Mouse (Mus musculus) MEL (cell line): ENCODE measurements around the gene Lpar5. TPM values are rescaled to one million over a fixed set of nuclear protein-coding genes. Genes with fewer than 3 reads are reported as not detected.
A peak's percentile ranks its signal among the peaks of the same experiment; 100 is the strongest.

ENCODE experiments used
- DNase-seq: peaks from one replicate; pipeline ENCODE4 v3.0.0; 2011; ENCODE audit warnings: low read depth, low spot score
- H3K27ac ChIP-seq: 2 replicates; pipeline ENCODE4 v1.5.1; 2012; ENCODE audit warnings: low read depth, mild to moderate bottlenecking, control low read depth, low read length, moderate library complexity; ENCODE audit not compliant: control insufficient read depth
- H3K27me3 ChIP-seq, 2 experiments: fragments of 150-350 bp in 1 of 2; sonication (generic) in 1 of 2; 2 replicates each; pipeline ENCODE4 v1.6.1; 2012; ENCODE audit warnings: low read length in 2 of 2, mild to moderate bottlenecking in 2 of 2, improper control_type of control experiment in 1 of 2, moderate library complexity in 1 of 2; ENCODE audit not compliant: insufficient read depth in 2 of 2, control insufficient read depth in 1 of 2
- H3K36me3 ChIP-seq, 2 experiments: 2 replicates each; pipeline ENCODE4 v1.6.1; 2012 to 2014; ENCODE audit warnings: low read length in 2 of 2, improper control_type of control experiment in 1 of 2, inconsistent platforms in 1 of 2, mild to moderate bottlenecking in 1 of 2; ENCODE audit not compliant: insufficient read depth in 2 of 2, control insufficient read depth in 1 of 2
- H3K4me1 ChIP-seq, 2 experiments: fragments of 150-350 bp in 1 of 2; sonication (generic) in 1 of 2; 2 replicates each; pipeline ENCODE4 v1.6.1; 2012; ENCODE audit warnings: low read length in 2 of 2, improper control_type of control experiment in 1 of 2, mild to moderate bottlenecking in 1 of 2; ENCODE audit not compliant: insufficient read depth in 2 of 2, control insufficient read depth in 1 of 2
- H3K4me3 ChIP-seq, 2 experiments: fragments of 150-350 bp in 1 of 2; sonication (generic) in 1 of 2; 2 replicates each; pipeline ENCODE4 v1.5.1; 2012; ENCODE audit warnings: low read depth in 2 of 2, low read length in 2 of 2, mild to moderate bottlenecking in 2 of 2, moderate library complexity in 2 of 2, control low read depth in 1 of 2, improper control_type of control experiment in 1 of 2; ENCODE audit not compliant: control insufficient read depth in 1 of 2, insufficient read depth in 1 of 2
- H3K79me2 ChIP-seq: 2 replicates; pipeline ENCODE4 v1.6.1; 2012; ENCODE audit warnings: mild to moderate bottlenecking, low read length, moderate library complexity; ENCODE audit not compliant: control insufficient read depth, poor library complexity, insufficient read depth
- H3K9ac ChIP-seq: 2 replicates; pipeline ENCODE4 v1.6.1; 2012; ENCODE audit warnings: low read depth, mild to moderate bottlenecking, control low read depth, low read length, moderate library complexity; ENCODE audit not compliant: control insufficient read depth, poor library complexity, severe bottlenecking
- H3K9me3 ChIP-seq: fragments of 150-350 bp; sonication (generic); replicated peaks from 2 replicates; pipeline ENCODE4 v1.6.1; 2012; ENCODE audit warnings: mild to moderate bottlenecking, low read length, improper control_type of control experiment, moderate library complexity; ENCODE audit not compliant: insufficient read depth
- CHD1 ChIP-seq: IDR thresholded peaks from 2 replicates; pipeline ENCODE4 v1.6.1; 2012; ENCODE audit warnings: low read depth, mild to moderate bottlenecking, inconsistent platforms, low read length, improper control_type of control experiment
- CHD2 ChIP-seq: IDR thresholded peaks from 2 replicates; pipeline ENCODE4 v1.6.1; 2011; ENCODE audit warnings: low read length, improper control_type of control experiment
- ELF1 ChIP-seq: IDR thresholded peaks from 2 replicates; pipeline ENCODE4 v1.6.1; 2014; ENCODE audit warnings: low read depth, mild to moderate bottlenecking, inconsistent platforms, low read length, improper control_type of control experiment, moderate library complexity
- EP300 ChIP-seq, 2 experiments: IDR thresholded peaks; 2 replicates each; pipeline ENCODE4 v1.6.1; 2011; ENCODE audit warnings: improper control_type of control experiment in 2 of 2, low read length in 2 of 2, low read depth in 1 of 2, mild to moderate bottlenecking in 1 of 2
- GABPA ChIP-seq: IDR thresholded peaks from 2 replicates; pipeline ENCODE4 v1.6.1; 2012; ENCODE audit warnings: low read depth, mild to moderate bottlenecking, inconsistent platforms, low read length, improper control_type of control experiment, moderate library complexity
- JUND ChIP-seq: IDR thresholded peaks from 2 replicates; pipeline ENCODE4 v1.6.1; 2011; ENCODE audit warnings: low read depth, mild to moderate bottlenecking, improper control_type of control experiment, low read length
- KAT2A ChIP-seq: conservative IDR thresholded peaks from 2 replicates; pipeline ENCODE4 v1.6.1; 2012; ENCODE audit warnings: low read depth, low read length, improper control_type of control experiment, inconsistent platforms
- MAFK ChIP-seq: IDR thresholded peaks from 2 replicates; pipeline ENCODE4 v1.6.1; 2011; ENCODE audit warnings: low read depth, mild to moderate bottlenecking, low read length, improper control_type of control experiment, borderline replicate concordance
- MAX ChIP-seq: IDR thresholded peaks from 2 replicates; pipeline ENCODE4 v1.6.1; 2011; ENCODE audit warnings: low read length, improper control_type of control experiment
- MAZ ChIP-seq: IDR thresholded peaks from 2 replicates; pipeline ENCODE4 v1.6.1; 2012; ENCODE audit warnings: low read depth, mild to moderate bottlenecking, inconsistent platforms, low read length, improper control_type of control experiment
- MXI1 ChIP-seq: IDR thresholded peaks from 2 replicates; pipeline ENCODE4 v1.6.1; 2011; ENCODE audit warnings: mild to moderate bottlenecking, low read depth, low read length, improper control_type of control experiment
- MYB ChIP-seq: IDR thresholded peaks from 2 replicates; pipeline ENCODE4 v1.6.1; 2011; ENCODE audit warnings: mild to moderate bottlenecking, low read depth, low read length, improper control_type of control experiment
- MYC ChIP-seq: IDR thresholded peaks from 2 replicates; pipeline ENCODE4 v1.6.1; 2011; ENCODE audit warnings: low read depth, mild to moderate bottlenecking, low read length, improper control_type of control experiment, moderate library complexity
- NRF1 ChIP-seq: IDR thresholded peaks from 2 replicates; pipeline ENCODE4 v1.6.1; 2014; ENCODE audit warnings: low read depth, mild to moderate bottlenecking, inconsistent platforms, low read length, improper control_type of control experiment, moderate library complexity; ENCODE audit not compliant: poor library complexity, insufficient read depth, severe bottlenecking
- POLR2AphosphoS2 ChIP-seq: IDR thresholded peaks from 2 replicates; pipeline ENCODE4 v1.6.1; 2011; ENCODE audit warnings: low read length, improper control_type of control experiment
- ZKSCAN1 ChIP-seq: IDR thresholded peaks from 2 replicates; pipeline ENCODE4 v1.6.1; 2012; ENCODE audit warnings: low read depth, mild to moderate bottlenecking, inconsistent platforms, low read length, improper control_type of control experiment, moderate library complexity
- ZMIZ1 ChIP-seq: IDR thresholded peaks from 2 replicates; pipeline ENCODE4 v1.6.1; 2012; ENCODE audit warnings: low read depth, mild to moderate bottlenecking, inconsistent platforms, low read length, improper control_type of control experiment, moderate library complexity
- polyA plus RNA-seq, 2 experiments: library from polyadenylated mRNA; stranded (reverse) in 1 of 2; unstranded in 1 of 2; fragments of >175 nt in 1 of 2; fragments of >200 nt in 1 of 2; gene quantifications; 2 replicates each; pipeline versions ENCODE4 v1.2.1 to v1.2.4; 2012; ENCODE audit warnings: low replicate concordance in 2 of 2, low read depth in 1 of 2; ENCODE audit not compliant: insufficient read length in 2 of 2, insufficient read depth in 1 of 2, missing spikeins in 1 of 2
- total RNA-seq: library from RNA; depleted of rRNA; stranded (reverse); fragments of 300-350 nt; gene quantifications from 2 replicates; pipeline ENCODE4 v1.2.3, GENCODE M21; 2012

Lpar5 gene
- total and polyA plus RNA-seq, 3 experiments, result 2.8 to 16.2 TPM; not detected in 1

GRCm38 (mm10) chr6:125096597-125097345, 29.1 kb downstream of the Lpar5 start (continued):
- TF ChIP-seq NRF1, result peak; percentile 37; the same call in 1 of the 2 replicates
- no peak for TF ChIP-seq MYC
- TF ChIP-seq ELF1, result 0 out of 2 replicates have a peak, but pooled peaks have one; percentile 8

- TF ChIP-seq MAFK (no peak), ZKSCAN1 (no peak), CHD1 (0 out of 2 replicates have a peak, but pooled peaks have one; percentile 21), MYC (no peak), ELF1 (no peak), CHD2 (no peak), EP300 (IDR thresholded peaks at IDR 0.05; ENCODE audit: low read depth in 1 of 2, low read length in 2 of 2) (0 out of 4 replicates have a peak, but pooled peaks of 1 of the 2 experiments have one; percentile 6), ZMIZ1 (no peak), MYB (no peak), MAZ (no peak), MXI1 (peak; percentile 72), MAX (peak; percentile 58), JUND (no peak)
- TF ChIP-seq, all 39 proteins: peak for 4
Measured at GRCm38 (mm10) chr6:125097346-125097689, 29.6 kb downstream of the Lpar5 start.

GRCm38 (mm10) chr6:125097951-125098350, 30.2 kb downstream of the Lpar5 start:
- Histone ChIP-seq H3K27ac (no peak overlapping the region), H3K4me3 (peak overlapping the region; percentile 84 to 90), H3K9ac (peak overlapping the region; percentile 98), H3K9me3 (no peaks in the 10 kb centered on the region), H3K36me3 (peaks cover 17 to 27% of the 10 kb centered on the region in 2 experiments), H3K79me2 (peaks cover 37% of the 10 kb centered on the region), H3K4me1 (peaks cover 9 to 30% of the 10 kb centered on the region in 2 experiments), H3K27me3 (no peaks in the 10 kb centered on the region)
- no peak for DNase-seq
- no peak for TF ChIP-seq POLR2AphosphoS2
- no peak for TF ChIP-seq KAT2A
- TF ChIP-seq GABPA, result no peak
- TF ChIP-seq MXI1, result no peak

More at GRCm38 (mm10) chr6:125097346-125097689, 29.6 kb downstream of the Lpar5 start:
- peak overlapping the region; percentile 84 to 90 for H3K4me3 ChIP-seq
- H3K9ac ChIP-seq, result peak overlapping the region; percentile 98
- peak overlapping the region; percentile 14 for H3K27ac ChIP-seq
- H3K9me3 ChIP-seq, result no peaks in the 10 kb centered on the region
- H3K4me1 ChIP-seq, result peaks cover 9 to 27% of the 10 kb centered on the region in 2 experiments
- peaks cover 37% of the 10 kb centered on the region for H3K79me2 ChIP-seq
- H3K27me3 ChIP-seq, result no peaks in the 10 kb centered on the region
- peak; percentile 47 for DNase-seq
- H3K36me3 ChIP-seq, result peaks cover 15 to 24% of the 10 kb centered on the region in 2 experiments
